Mouse (Mus musculus) neural tube, embryonic 14.5 days (tissue): Measurements from ENCODE around the gene Adgrl4. TPM values are rescaled to one million over a fixed set of nuclear protein-coding genes. Genes with fewer than 3 reads are reported as not detected.

Experiments
- ATAC-seq: fragments of 200-750 bp; cut with Nextera tagmentation; 2 replicates; pipeline ENCODE4 v1.8.0; 2017; ENCODE audit warnings: low read depth, mild to moderate bottlenecking, moderate TSS enrichment, moderate library complexity
- H3K27ac ChIP-seq: fragments of 300-500 bp; sonication (generic); 2 replicates; pipeline ENCODE4 v1.5.1; 2014; ENCODE audit warnings: low read depth, mild to moderate bottlenecking, control low read depth, low read length, moderate library complexity, mixed read lengths
- H3K27me3 ChIP-seq: fragments of 300-500 bp; sonication (generic); 2 replicates; pipeline ENCODE4 v1.6.1; 2014; ENCODE audit warnings: low read length; ENCODE audit not compliant: control insufficient read depth, insufficient read depth
- H3K36me3 ChIP-seq: fragments of 300-500 bp; sonication (generic); 2 replicates; pipeline ENCODE4 v1.6.1; 2014; ENCODE audit warnings: low read length, mixed read lengths; ENCODE audit not compliant: control insufficient read depth, insufficient read depth
- H3K4me1 ChIP-seq: fragments of 300-500 bp; sonication (generic); 2 replicates; pipeline ENCODE4 v1.6.1; 2014; ENCODE audit warnings: low read length; ENCODE audit not compliant: control insufficient read depth, insufficient read depth
- H3K4me2 ChIP-seq: fragments of 300-500 bp; sonication (generic); 2 replicates; pipeline ENCODE4 v1.6.1; 2014; ENCODE audit warnings: mild to moderate bottlenecking, low read depth, low read length, control low read depth
- H3K4me3 ChIP-seq: fragments of 300-500 bp; sonication (generic); 2 replicates; pipeline ENCODE4 v1.5.1; 2014; ENCODE audit warnings: low read depth, low read length, control low read depth, mixed read lengths
- H3K9ac ChIP-seq: fragments of 300-500 bp; sonication (generic); replicated peaks from 2 replicates; pipeline ENCODE4 v1.6.1; 2014; ENCODE audit warnings: low read depth, mild to moderate bottlenecking, control low read depth, low read length, mixed read lengths
- H3K9me3 ChIP-seq: fragments of 300-500 bp; sonication (generic); 2 replicates; pipeline ENCODE4 v1.6.1; 2016; ENCODE audit warnings: low read length; ENCODE audit not compliant: control insufficient read depth
- WGBS: fragments of 180-500 bp; shearing (Covaris S2); extraction: QIAGEN DNeasy Blood & Tissue Kit; methylation state at CpG from one replicate; pipeline ENCODE4 v1.1.7; 2014; 5-methylcytosine and 5-hydroxymethylcytosine counted together
- polyA plus RNA-seq: library from polyadenylated mRNA; unstranded; fragments of >200 nt; fragmentation: Nextera tagmentation; extraction: Ambion mirVana; gene quantifications from 2 replicates; pipeline ENCODE4 v1.2.1, GENCODE M21; 2014

The Adgrl4 gene
- polyA plus RNA-seq, 1 experiment from 2014 or later, result 9.9 TPM

- Histone ChIP-seq H3K4me3 (no peak overlapping the region), H3K4me1 (no peaks in the 10 kb centered on the region), H3K9me3 (no peaks in the 10 kb centered on the region), H3K4me2 (no peak overlapping the region), H3K27ac (no peak overlapping the region), H3K27me3 (no peaks in the 10 kb centered on the region), H3K9ac (no peak overlapping the region), H3K36me3 (no peaks in the 10 kb centered on the region)
- ATAC-seq, result no peak
- WGBS, result 78% methylated on average over 2 of the region's 2 CpGs
These were observed 119.4 kb downstream of the Adgrl4 start for GRCm38 (mm10) chr3:151557125-151557524.

DNA sequence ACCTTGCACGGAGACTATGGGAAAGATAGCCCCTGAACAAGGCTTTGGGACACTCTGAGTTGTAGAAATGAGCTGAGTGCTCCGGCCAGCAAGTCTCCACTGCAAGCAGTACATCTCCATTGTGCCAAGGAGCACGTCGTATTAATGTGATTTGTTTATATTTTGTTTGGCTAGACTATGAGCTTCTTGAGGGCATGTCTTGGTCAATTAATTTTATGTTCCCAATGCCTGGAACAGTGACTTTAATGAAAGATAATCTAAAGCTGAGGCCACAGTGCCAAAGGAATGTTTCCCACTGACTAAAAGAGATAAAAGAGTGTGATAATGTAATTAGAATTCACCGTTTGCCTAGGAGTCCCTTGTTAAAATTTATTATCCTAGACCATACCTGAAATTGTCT lies 119.9 kb downstream of the Adgrl4 start:
- no peak overlapping the region for H3K4me3 ChIP-seq
- no peaks in the 10 kb centered on the region for H3K27me3 ChIP-seq
- no peak for ATAC-seq
- no peak overlapping the region for H3K9ac ChIP-seq
- H3K9me3 ChIP-seq, result no peaks in the 10 kb centered on the region
- no peak overlapping the region for H3K27ac ChIP-seq
- no peaks in the 10 kb centered on the region for H3K36me3 ChIP-seq
- H3K4me2 ChIP-seq, result no peak overlapping the region
- 58% methylated on average over 5 of the region's 5 CpGs for WGBS
- no peaks in the 10 kb centered on the region for H3K4me1 ChIP-seq

- Histone ChIP-seq H3K9ac (no peak overlapping the region), H3K4me3 (no peak overlapping the region), H3K27me3 (no peaks in the 10 kb centered on the region), H3K27ac (no peak overlapping the region), H3K9me3 (no peaks in the 10 kb centered on the region), H3K36me3 (no peaks in the 10 kb centered on the region), H3K4me2 (no peak overlapping the region), H3K4me1 (no peaks in the 10 kb centered on the region)
- no peak for ATAC-seq
- WGBS, result 77% methylated on average over 4 of the region's 4 CpGs
These were observed 120.7 kb downstream of the Adgrl4 start for GRCm38 (mm10) chr3:151558374-151558773.

- H3K4me2 ChIP-seq, result no peak overlapping the region
- no peak for ATAC-seq
- H3K36me3 ChIP-seq, result no peaks in the 10 kb centered on the region
- no peak overlapping the region for H3K4me3 ChIP-seq
- H3K27me3 ChIP-seq, result no peaks in the 10 kb centered on the region
- H3K9ac ChIP-seq, result no peak overlapping the region
- 62% methylated on average over 16 of the region's 16 CpGs for WGBS
- H3K4me1 ChIP-seq, result no peaks in the 10 kb centered on the region
- no peaks in the 10 kb centered on the region for H3K9me3 ChIP-seq
- no peak overlapping the region for H3K27ac ChIP-seq
These were observed 128.3 kb downstream of the Adgrl4 start for GRCm38 (mm10) chr3:151565664-151566621.

DNA sequence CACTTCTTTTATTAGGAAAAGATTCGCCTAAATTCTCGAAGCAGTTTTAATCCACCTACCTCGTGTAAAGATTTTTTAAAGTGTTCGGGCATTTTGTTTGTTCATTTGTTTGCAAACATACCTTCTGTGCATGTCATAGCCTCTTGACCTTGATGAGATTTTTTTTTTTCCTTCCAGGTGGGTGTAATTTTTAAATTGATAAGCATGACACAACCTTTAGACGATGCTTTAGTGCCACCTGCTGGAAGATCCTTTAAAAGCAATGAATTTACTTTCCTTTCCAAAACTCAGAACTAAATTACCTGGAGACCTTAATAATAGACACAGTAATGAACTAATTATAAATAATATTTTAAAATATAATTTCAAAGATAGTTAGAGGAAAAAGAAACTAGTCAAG lies 128.9 kb downstream of the Adgrl4 start:
- no peak overlapping the region for H3K27ac ChIP-seq
- 66% methylated on average over 5 of the region's 5 CpGs for WGBS
- no peaks in the 10 kb centered on the region for H3K4me1 ChIP-seq
- H3K4me2 ChIP-seq, result no peak overlapping the region
- H3K9ac ChIP-seq, result no peak overlapping the region
- no peaks in the 10 kb centered on the region for H3K9me3 ChIP-seq
- ATAC-seq, result no peak
- H3K27me3 ChIP-seq, result no peaks in the 10 kb centered on the region
- no peak overlapping the region for H3K4me3 ChIP-seq
- H3K36me3 ChIP-seq, result no peaks in the 10 kb centered on the region

GRCm38 (mm10) chr3:151567541-151567940 lies 129.9 kb downstream of the Adgrl4 start:
- no peaks in the 10 kb centered on the region for H3K36me3 ChIP-seq
- no peak for ATAC-seq
- no peaks in the 10 kb centered on the region for H3K27me3 ChIP-seq
- no peak overlapping the region for H3K27ac ChIP-seq
- H3K4me2 ChIP-seq, result no peak overlapping the region
- 30% methylated on average over 3 of the region's 3 CpGs for WGBS
- no peak overlapping the region for H3K9ac ChIP-seq
- H3K4me1 ChIP-seq, result no peaks in the 10 kb centered on the region
- H3K9me3 ChIP-seq, result no peaks in the 10 kb centered on the region
- no peak overlapping the region for H3K4me3 ChIP-seq

DNA sequence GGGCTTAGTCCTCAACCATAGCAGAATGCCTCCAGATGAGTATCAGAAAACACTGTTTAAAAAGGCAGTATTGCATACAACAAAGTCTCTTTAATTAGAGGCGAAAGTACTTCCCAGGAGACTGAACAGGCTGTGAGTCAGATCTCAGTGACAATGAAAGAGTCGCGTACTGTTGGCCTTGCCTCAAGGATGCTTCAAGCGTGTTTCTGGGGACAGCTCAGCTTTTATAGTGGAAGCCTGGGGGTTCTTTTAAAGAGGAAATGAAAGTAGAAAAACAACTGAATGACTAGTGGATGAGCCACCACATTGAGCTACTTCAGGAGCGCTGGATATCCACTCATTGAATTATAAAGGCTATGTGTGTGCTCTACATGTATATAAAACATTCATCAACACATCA lies 134.4 kb downstream of the Adgrl4 start:
- WGBS, result 85% methylated on average over 5 of the region's 5 CpGs
- no peak for ATAC-seq
- Histone ChIP-seq H3K36me3 (no peaks in the 10 kb centered on the region), H3K9ac (no peak overlapping the region), H3K4me3 (no peak overlapping the region), H3K9me3 (no peaks in the 10 kb centered on the region), H3K27me3 (no peaks in the 10 kb centered on the region), H3K4me1 (no peaks in the 10 kb centered on the region), H3K27ac (no peak overlapping the region), H3K4me2 (no peak overlapping the region)

- WGBS, result 62% methylated on average over 7 of the region's 7 CpGs
- H3K36me3 ChIP-seq, result no peaks in the 10 kb centered on the region
- no peak overlapping the region for H3K4me3 ChIP-seq
- H3K27ac ChIP-seq, result no peak overlapping the region
- no peaks in the 10 kb centered on the region for H3K9me3 ChIP-seq
- no peak overlapping the region for H3K9ac ChIP-seq
- no peaks in the 10 kb centered on the region for H3K4me1 ChIP-seq
- no peak overlapping the region for H3K4me2 ChIP-seq
- H3K27me3 ChIP-seq, result no peaks in the 10 kb centered on the region
- ATAC-seq, result no peak
These were observed 137.6 kb downstream of the Adgrl4 start for GRCm38 (mm10) chr3:151575292-151575691.

DNA sequence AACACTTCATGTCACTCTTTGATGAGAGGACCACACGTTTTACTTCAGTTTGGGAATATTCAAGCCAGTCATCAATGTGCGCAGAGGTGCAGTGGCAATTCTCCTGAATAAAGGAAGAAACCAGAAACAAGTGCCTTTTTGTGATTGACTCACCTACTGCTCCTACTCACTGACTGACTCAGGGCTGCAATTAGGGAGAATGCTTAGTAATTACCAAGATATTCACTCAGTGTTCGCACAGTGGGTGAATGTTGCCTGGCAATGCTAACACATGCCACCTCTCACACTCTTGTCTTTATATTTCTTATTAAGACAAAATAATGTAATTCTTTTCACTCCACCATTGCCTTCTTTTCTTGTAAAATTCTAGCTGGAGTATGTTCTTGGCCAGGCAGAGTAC lies 138.5 kb downstream of the Adgrl4 start:
- H3K36me3 ChIP-seq, result no peaks in the 10 kb centered on the region
- no peak overlapping the region for H3K4me3 ChIP-seq
- no peak overlapping the region for H3K4me2 ChIP-seq
- H3K4me1 ChIP-seq, result no peaks in the 10 kb centered on the region
- 86% methylated on average over 3 of the region's 3 CpGs for WGBS
- H3K27ac ChIP-seq, result no peak overlapping the region
- no peak for ATAC-seq
- no peak overlapping the region for H3K9ac ChIP-seq
- H3K27me3 ChIP-seq, result no peaks in the 10 kb centered on the region
- no peaks in the 10 kb centered on the region for H3K9me3 ChIP-seq
